Mouse (Mus musculus) hindbrain, embryonic 12.5 days (tissue): ENCODE measurements around the gene Oxsm. TPM values are rescaled to one million over a fixed set of nuclear protein-coding genes. Genes with fewer than 3 reads are reported as not detected.

Source experiments
- ATAC-seq: fragments of 200-750 bp; cut with Nextera tagmentation; 2 replicates; pipeline ENCODE4 v1.8.0; 2017; ENCODE audit warnings: moderate TSS enrichment; ENCODE audit not compliant: low FRiP score
- H3K27ac ChIP-seq: fragments of 300-500 bp; sonication (generic); 2 replicates; pipeline ENCODE4 v1.5.1; 2016; ENCODE audit warnings: mild to moderate bottlenecking
- H3K27me3 ChIP-seq: fragments of 300-500 bp; sonication (generic); 2 replicates; pipeline ENCODE4 v1.6.1; 2016; ENCODE audit warnings: mild to moderate bottlenecking
- H3K36me3 ChIP-seq: fragments of 300-500 bp; sonication (generic); 2 replicates; pipeline ENCODE4 v1.6.1; 2016; ENCODE audit warnings: mild to moderate bottlenecking
- H3K4me1 ChIP-seq: fragments of 300-500 bp; sonication (generic); 2 replicates; pipeline ENCODE4 v1.6.1; 2016
- H3K4me2 ChIP-seq: fragments of 300-500 bp; sonication (generic); replicated peaks from 2 replicates; pipeline ENCODE4 v1.6.1; 2016; ENCODE audit warnings: mild to moderate bottlenecking
- H3K4me3 ChIP-seq: fragments of 300-500 bp; sonication (generic); 2 replicates; pipeline ENCODE4 v1.5.1; 2016; ENCODE audit warnings: mild to moderate bottlenecking
- H3K9ac ChIP-seq: fragments of 300-500 bp; sonication (generic); 2 replicates; pipeline ENCODE4 v1.6.1; 2016; ENCODE audit warnings: mild to moderate bottlenecking, moderate library complexity
- H3K9me3 ChIP-seq: fragments of 300-500 bp; sonication (generic); replicated peaks from 2 replicates; pipeline ENCODE4 v1.6.1; 2016; ENCODE audit warnings: mild to moderate bottlenecking
- WGBS: fragments of 180-500 bp; shearing (Covaris S2); methylation state at CpG from one replicate; pipeline ENCODE4 v1.1.7; 2016; 5-methylcytosine and 5-hydroxymethylcytosine counted together
- polyA plus RNA-seq: library from polyadenylated mRNA; unstranded; fragments of >200 nt; fragmentation: Nextera tagmentation; extraction: Ambion mirVana; gene quantifications from 2 replicates; pipeline ENCODE4 v1.2.1, GENCODE M21; 2016

Gene Oxsm
- 1.6 and 1.8 TPM in 2 replicates for polyA plus RNA-seq

DNA sequence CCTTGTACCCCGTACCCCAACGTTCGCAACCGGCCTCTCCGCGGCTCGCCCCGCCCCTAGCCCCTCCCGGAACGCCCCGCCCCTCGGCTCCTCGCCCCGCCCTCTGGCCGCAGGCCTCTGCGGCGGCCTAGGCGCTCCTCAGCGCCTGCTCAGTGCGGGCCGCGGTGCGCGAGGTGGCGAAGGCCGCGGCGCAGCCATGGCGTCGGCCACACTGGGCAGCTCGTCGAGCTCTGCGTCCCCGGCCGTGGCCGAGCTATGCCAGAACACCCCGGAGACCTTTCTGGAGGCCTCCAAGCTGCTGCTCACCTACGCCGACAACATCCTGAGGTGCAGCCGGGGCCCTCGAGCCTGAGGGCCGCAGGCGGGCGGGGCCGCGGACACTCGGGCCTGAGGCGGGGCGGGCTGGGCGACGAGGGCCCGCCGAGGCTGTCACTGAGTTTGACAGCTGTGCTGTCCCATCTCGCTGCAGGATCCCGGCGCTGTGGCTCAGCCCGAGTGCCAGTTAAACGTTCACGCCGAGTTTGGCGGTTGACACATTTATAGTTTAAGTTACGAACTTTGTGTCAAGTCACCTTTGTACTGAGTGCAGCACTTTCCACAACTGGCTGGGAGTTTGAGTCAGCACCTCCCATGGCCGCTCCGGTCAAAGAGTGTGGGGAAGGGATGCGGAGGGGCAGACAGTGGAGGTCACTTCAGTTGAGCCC lies at the start of gene Oxsm, which contains the start of gene Ngly1:
Oxsm (minus strand) TSS at position 638 of the 704 bp plus-strand sequence.
Ngly1 (plus strand) TSS at position 110 of the 704 bp plus-strand sequence.
- under 1% methylated on average over 53 of the region's 65 CpGs for WGBS
- peak; percentile 99 for ATAC-seq
- peak within 1 kb of the TSS; percentile 83 for H3K27ac ChIP-seq
- no peaks in the 10 kb centered on the region for H3K27me3 ChIP-seq
- no peaks in the 10 kb centered on the region for H3K36me3 ChIP-seq
- no peaks in the 10 kb centered on the region for H3K9me3 ChIP-seq
- H3K4me1 ChIP-seq = peaks cover 7% of the 10 kb centered on the region
- H3K9ac ChIP-seq = peak within 1 kb of the TSS; percentile 84
- peak within 1 kb of the TSS; percentile 84 for H3K4me2 ChIP-seq
- H3K4me3 ChIP-seq = peak within 1 kb of the TSS; percentile 79

DNA sequence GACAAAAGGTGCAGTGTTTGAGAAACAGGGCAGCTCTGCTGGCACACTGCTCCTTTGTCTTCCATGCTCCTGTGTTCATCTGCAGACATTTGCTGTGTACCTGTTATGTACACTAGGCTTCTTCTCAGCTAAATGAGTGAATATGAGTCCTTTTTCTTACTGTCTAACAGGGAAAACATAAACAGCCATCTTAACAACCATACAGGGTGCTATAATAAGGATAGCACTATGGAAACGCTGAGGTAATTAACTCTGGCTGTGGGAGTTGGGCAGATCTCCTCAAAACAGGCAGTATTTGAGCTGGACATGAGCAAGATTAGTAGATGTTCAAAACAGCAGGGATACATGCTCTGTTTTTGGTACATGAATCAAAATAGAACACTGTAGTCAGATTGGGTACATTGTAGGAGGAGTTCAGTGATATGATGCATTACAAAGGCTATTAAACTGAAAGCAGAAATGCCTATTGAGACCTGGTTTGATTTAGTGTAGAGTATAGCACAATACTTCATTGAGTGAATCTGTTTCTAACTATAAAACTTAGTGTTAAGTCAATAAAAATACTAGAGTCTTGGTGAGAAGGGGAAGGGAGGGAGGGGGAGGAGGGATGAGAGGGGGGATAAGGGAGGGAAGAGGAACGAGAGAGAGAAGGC lies 47.3 kb upstream of the Oxsm start:
- Histone ChIP-seq H3K27ac (no peak overlapping the region), H3K36me3 (no peaks in the 10 kb centered on the region; the same call in 1 of the 2 replicates), H3K4me2 (no peak overlapping the region), H3K9me3 (no peaks in the 10 kb centered on the region), H3K4me3 (no peak overlapping the region), H3K4me1 (peaks cover 4% of the 10 kb centered on the region; the same call in 1 of the 2 replicates), H3K27me3 (no peaks in the 10 kb centered on the region), H3K9ac (no peak overlapping the region)
- no peak for ATAC-seq
- 71% methylated on average over 2 of the region's 2 CpGs for WGBS

DNA sequence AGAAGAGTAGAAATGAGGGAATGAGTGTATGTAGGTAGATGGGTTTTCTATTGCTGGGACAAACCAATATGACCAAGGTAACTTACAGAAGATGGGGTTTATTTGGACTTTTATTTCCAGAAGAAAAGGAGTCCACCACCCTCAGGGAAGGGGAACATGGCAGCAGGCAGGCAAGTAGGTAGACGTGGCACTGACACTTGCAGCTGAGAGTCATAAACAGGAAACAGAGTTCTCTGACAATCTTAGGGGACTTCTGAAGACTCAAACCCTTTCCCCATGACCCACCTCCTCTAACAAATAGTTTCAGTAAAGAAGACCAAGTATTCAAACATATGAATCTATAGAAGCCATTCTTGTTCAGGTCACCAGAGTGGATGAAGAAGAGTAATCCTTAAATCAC lies 44.3 kb upstream of the Oxsm start:
- 80% methylated on average over 1 of the region's 1 CpGs for WGBS
- Histone ChIP-seq H3K4me2 (no peak overlapping the region), H3K4me3 (no peak overlapping the region), H3K36me3 (no peaks in the 10 kb centered on the region; the same call in 1 of the 2 replicates), H3K27ac (no peak overlapping the region), H3K27me3 (no peaks in the 10 kb centered on the region), H3K9me3 (no peaks in the 10 kb centered on the region), H3K9ac (no peak overlapping the region), H3K4me1 (peaks cover 4% of the 10 kb centered on the region; the same call in 1 of the 2 replicates)
- ATAC-seq = no peak

DNA sequence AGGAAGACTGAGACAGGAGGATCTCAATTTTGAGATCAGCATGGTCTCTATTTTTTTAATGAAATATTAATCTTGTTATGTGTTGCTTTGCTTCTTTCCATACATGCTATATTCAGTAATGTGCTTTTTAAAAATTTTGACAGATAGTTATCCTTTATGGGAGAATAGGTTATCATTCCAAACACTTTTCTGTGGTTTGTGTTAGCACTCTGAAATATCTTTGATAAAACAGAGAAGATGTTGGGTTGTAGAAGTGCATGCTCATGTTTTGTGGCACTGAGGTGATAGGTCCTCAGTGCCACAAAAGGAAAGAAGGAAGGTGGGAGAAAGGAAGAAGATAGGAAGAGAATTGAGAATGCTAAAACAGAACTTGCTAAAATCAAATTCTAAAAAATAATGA lies 43.4 kb upstream of the Oxsm start:
- H3K36me3 ChIP-seq = no peaks in the 10 kb centered on the region; the same call in 1 of the 2 replicates
- no peaks in the 10 kb centered on the region for H3K9me3 ChIP-seq
- no peak overlapping the region for H3K4me2 ChIP-seq
- no peak for ATAC-seq
- no peak overlapping the region for H3K9ac ChIP-seq
- peaks cover 4% of the 10 kb centered on the region; the same call in 1 of the 2 replicates for H3K4me1 ChIP-seq
- no peaks in the 10 kb centered on the region for H3K27me3 ChIP-seq
- no peak overlapping the region for H3K4me3 ChIP-seq
- H3K27ac ChIP-seq = no peak overlapping the region

DNA sequence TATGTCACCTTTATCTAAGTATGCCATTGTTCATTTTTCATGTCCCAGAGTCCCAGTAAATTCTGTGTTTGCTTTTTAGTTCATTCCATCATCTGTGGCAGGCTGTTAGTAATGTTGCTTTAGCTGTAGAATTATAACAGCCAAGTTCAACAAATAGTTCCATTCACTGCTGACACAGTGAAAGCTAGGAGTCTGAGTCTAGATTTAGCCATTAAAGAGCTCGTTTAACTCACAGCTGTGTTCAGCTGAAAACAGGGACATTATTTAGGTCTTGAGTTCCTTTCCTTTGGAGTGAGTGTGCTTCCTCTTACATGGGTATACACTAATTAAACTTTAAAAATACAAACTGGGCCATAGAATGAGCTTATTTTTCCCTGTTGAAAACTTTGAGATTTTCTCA lies 42.8 kb upstream of the Oxsm start:
- H3K9me3 ChIP-seq = no peaks in the 10 kb centered on the region
- no peaks in the 10 kb centered on the region; the same call in 1 of the 2 replicates for H3K36me3 ChIP-seq
- no peak overlapping the region for H3K4me3 ChIP-seq
- no peak for ATAC-seq
- H3K9ac ChIP-seq = no peak overlapping the region
- H3K4me2 ChIP-seq = no peak overlapping the region
- no peak overlapping the region for H3K27ac ChIP-seq
- peaks cover 4% of the 10 kb centered on the region; the same call in 1 of the 2 replicates for H3K4me1 ChIP-seq
- 59% methylated on average over 1 of the region's 1 CpGs for WGBS
- H3K27me3 ChIP-seq = no peaks in the 10 kb centered on the region

DNA sequence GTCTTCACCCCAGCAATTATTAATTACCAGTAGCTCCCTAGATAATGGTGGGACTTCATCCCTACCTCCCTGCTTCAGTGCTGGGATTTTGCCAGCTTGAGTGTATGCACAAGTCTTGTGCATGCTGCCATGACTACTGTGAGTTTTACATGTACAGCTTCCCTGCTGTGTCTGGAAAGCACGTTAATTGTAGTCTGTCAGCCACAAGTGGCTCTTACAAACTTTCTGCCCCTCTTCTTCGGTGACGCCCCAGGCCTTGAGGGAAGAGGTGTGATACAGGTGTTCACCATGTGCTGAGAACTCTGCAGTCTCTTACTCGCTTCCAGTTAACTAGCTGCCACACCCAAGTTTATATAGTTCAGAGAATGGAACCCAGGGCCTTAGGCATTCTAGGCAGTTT lies 34.4 kb upstream of the Oxsm start:
- no peaks in the 10 kb centered on the region for H3K36me3 ChIP-seq
- no peak overlapping the region for H3K9ac ChIP-seq
- H3K4me3 ChIP-seq = no peak overlapping the region
- H3K27ac ChIP-seq = no peak overlapping the region
- no peaks in the 10 kb centered on the region for H3K9me3 ChIP-seq
- H3K4me1 ChIP-seq = no peaks in the 10 kb centered on the region
- ATAC-seq = no peak
- H3K27me3 ChIP-seq = no peaks in the 10 kb centered on the region
- 82% methylated on average over 4 of the region's 4 CpGs for WGBS
- no peak overlapping the region for H3K4me2 ChIP-seq

DNA sequence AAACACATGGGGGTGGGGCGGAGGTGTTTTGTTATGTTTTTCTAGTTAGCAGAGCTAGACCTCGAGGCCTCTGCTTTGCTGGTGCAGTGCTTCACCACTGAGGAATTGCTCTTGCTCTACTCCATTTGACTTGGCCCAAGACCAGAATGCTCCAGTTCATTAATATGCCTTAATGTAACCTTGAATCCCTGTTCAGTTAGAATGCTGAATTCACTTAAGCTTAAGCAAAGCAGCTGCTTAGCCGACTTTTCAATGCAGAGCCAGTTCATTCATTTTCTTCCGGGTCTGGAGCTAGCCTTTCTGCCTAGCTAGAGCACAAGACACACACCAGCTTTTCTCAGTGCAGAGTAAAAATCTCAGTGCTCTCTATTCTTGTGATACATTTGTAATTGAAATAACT lies 29.6 kb upstream of the Oxsm start:
- Histone ChIP-seq H3K4me2 (no peak overlapping the region), H3K9ac (no peak overlapping the region), H3K36me3 (no peaks in the 10 kb centered on the region), H3K9me3 (no peaks in the 10 kb centered on the region), H3K27me3 (no peaks in the 10 kb centered on the region), H3K27ac (no peak overlapping the region), H3K4me1 (no peaks in the 10 kb centered on the region), H3K4me3 (no peak overlapping the region)
- 78% methylated on average over 4 of the region's 4 CpGs for WGBS
- no peak for ATAC-seq

DNA sequence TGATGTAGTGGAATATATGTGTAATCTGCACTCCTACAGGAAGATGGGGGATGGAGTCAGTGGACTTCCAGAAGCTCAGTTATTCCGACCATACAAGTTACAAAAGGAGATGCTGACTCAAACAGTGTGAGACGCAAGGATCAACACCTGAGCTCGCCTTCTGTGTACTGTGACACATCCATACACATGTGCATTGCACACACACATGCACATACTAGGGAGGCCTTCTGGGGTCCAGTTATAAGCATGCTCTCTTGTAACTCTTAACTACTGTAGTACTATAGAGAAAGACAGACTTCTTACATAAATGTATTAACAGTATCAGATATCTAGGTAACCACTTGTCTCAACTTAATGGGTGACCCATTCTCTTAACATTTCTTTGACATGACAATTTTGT lies 24.1 kb upstream of the Oxsm start:
- H3K4me1 ChIP-seq = no peaks in the 10 kb centered on the region
- ATAC-seq = no peak
- no peaks in the 10 kb centered on the region for H3K27me3 ChIP-seq
- H3K27ac ChIP-seq = no peak overlapping the region
- no peak overlapping the region for H3K9ac ChIP-seq
- WGBS = 91% methylated on average over 3 of the region's 3 CpGs
- no peaks in the 10 kb centered on the region for H3K9me3 ChIP-seq
- H3K4me2 ChIP-seq = no peak overlapping the region
- no peak overlapping the region for H3K4me3 ChIP-seq
- H3K36me3 ChIP-seq = no peaks in the 10 kb centered on the region

DNA sequence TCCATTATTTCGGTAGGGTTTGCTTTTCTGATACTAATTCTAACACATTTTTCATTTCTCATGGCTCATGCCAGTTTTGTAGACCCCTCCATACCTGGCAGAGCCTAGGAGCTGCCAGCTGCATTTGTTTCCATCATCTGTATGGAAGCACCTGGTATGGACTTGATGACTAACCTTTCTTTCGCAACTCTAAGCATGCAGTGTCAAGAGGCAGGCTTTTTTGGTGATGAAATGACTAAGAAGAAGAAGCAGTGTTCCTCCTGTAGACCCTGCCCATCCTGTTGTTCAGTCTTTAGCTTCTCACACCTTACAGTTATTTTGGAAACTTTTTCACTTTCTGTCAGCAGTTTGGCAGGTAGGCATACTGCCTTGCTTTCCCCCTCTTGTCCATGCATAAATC lies 20.2 kb upstream of the Oxsm start:
- 87% methylated on average over 2 of the region's 2 CpGs for WGBS
- Histone ChIP-seq H3K9me3 (no peaks in the 10 kb centered on the region), H3K4me1 (no peaks in the 10 kb centered on the region), H3K9ac (no peak overlapping the region), H3K4me3 (no peak overlapping the region), H3K27me3 (no peaks in the 10 kb centered on the region), H3K36me3 (no peaks in the 10 kb centered on the region), H3K4me2 (no peak overlapping the region), H3K27ac (no peak overlapping the region)
- no peak for ATAC-seq

DNA sequence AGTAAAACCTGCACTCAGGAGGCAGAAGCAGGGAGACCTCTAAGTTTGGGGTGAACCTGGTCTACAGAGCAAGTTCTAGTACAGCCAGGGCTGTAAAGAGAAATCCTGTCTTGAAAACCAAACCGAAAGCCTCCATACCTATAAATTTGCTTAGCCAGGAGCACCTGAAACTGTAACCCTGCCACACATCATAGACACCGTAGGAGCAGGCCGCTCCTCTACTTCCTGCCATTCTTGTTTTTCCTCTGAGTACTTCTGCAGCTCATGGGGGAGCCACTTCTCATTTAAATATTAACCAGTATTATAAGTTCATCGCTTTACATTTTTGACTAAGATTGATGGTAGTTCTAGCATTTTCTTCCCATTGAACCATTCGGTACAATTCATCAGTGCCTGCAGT lies 17.4 kb upstream of the Oxsm start:
- Histone ChIP-seq H3K4me2 (no peak overlapping the region), H3K36me3 (no peaks in the 10 kb centered on the region), H3K9ac (no peak overlapping the region), H3K4me1 (no peaks in the 10 kb centered on the region), H3K27ac (no peak overlapping the region), H3K27me3 (no peaks in the 10 kb centered on the region), H3K4me3 (no peak overlapping the region), H3K9me3 (no peaks in the 10 kb centered on the region)
- ATAC-seq = no peak
- 86% methylated on average over 5 of the region's 5 CpGs for WGBS

DNA sequence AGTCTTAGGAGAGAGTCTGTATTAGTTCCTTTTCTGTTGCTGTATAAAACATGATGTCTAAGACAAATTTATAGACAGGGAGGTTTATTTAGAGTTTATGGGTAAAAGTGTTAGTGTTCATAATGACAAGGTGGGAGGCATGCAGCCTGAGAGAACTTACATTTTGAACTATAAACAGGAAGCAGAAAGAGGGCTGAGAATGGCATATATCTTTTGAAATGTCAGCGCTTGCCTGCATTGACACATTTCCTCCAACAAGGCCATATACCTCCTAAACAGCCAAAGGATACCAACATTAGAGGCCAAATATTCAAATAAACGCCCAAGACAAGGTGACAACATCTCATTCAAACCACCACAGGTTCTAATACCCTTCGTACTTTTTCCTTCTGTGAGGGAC lies 12.3 kb upstream of the Oxsm start:
- Histone ChIP-seq H3K9me3 (no peaks in the 10 kb centered on the region), H3K4me1 (no peaks in the 10 kb centered on the region), H3K4me2 (no peak overlapping the region), H3K27ac (no peak overlapping the region), H3K4me3 (no peak overlapping the region), H3K36me3 (peaks cover 5% of the 10 kb centered on the region; the same call in 1 of the 2 replicates), H3K9ac (no peak overlapping the region), H3K27me3 (no peaks in the 10 kb centered on the region)
- ATAC-seq = no peak
- WGBS = 89% methylated on average over 3 of the region's 3 CpGs

DNA sequence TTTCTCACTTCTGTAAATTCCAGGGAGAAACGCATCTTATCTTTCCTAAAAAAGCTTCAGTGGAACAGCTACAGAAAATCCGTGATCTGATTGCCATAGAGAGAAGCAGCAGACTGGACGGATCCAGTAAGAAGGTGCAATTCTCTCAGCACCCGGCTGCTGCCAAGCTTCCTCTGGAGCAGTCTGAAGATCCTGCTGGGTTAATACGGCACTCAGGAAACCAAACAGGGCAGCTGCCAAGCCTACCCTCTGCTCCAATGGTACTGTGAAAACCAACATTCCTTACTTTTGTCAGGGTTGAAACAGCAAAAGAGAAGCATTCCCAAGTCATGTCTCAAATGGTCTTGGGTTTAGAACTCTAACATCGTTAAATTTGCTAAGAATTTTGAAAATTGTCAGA lies 10.9 kb upstream of the Oxsm start:
- Histone ChIP-seq H3K27me3 (no peaks in the 10 kb centered on the region), H3K4me2 (no peak overlapping the region), H3K4me3 (no peak overlapping the region), H3K36me3 (peaks cover 5% of the 10 kb centered on the region; the same call in 1 of the 2 replicates), H3K9ac (no peak overlapping the region), H3K27ac (no peak overlapping the region), H3K4me1 (no peaks in the 10 kb centered on the region), H3K9me3 (no peaks in the 10 kb centered on the region)
- ATAC-seq = no peak
- 79% methylated on average over 6 of the region's 6 CpGs for WGBS

DNA sequence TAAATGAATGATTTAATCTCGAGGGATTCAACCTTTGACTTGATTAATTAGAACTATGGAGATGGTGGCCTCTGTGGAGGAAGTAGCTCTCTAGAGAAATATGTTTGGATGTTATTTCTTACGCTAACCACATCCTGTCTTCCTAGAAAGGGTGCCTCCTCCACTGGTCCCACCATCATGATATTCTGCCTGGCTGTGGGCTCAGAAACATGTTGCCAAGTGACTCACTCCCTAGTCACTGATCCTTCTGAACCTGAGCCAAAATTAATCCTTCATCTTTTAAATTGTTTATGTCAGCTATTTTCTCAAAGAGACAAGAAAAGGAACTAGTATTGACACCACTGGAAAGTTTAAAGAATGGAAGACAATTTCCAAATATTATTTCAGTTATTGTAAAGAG lies 6.6 kb upstream of the Oxsm start:
- no peak overlapping the region for H3K4me3 ChIP-seq
- no peaks in the 10 kb centered on the region for H3K4me1 ChIP-seq
- H3K9ac ChIP-seq = no peak overlapping the region
- H3K27me3 ChIP-seq = no peaks in the 10 kb centered on the region
- peaks cover 3% of the 10 kb centered on the region; the same call in 1 of the 2 replicates for H3K36me3 ChIP-seq
- ATAC-seq = no peak
- no peak overlapping the region for H3K4me2 ChIP-seq
- 91% methylated on average over 2 of the region's 2 CpGs for WGBS
- no peaks in the 10 kb centered on the region for H3K9me3 ChIP-seq
- H3K27ac ChIP-seq = no peak overlapping the region
